Mouse (Mus musculus) limb, embryonic 12.5 days (tissue): ENCODE measurements around the gene Invs. TPM values are rescaled to one million over a fixed set of nuclear protein-coding genes. Genes with fewer than 3 reads are reported as not detected.
A peak's percentile ranks its signal among the peaks of the same experiment; 100 is the strongest.

Experiments
- ATAC-seq: fragments of 200-750 bp; cut with Nextera tagmentation; 2 replicates; pipeline ENCODE4 v1.8.0; 2017; ENCODE audit warnings: low read depth, moderate TSS enrichment; ENCODE audit not compliant: insufficient number of reproducible peaks, insufficient read depth, low FRiP score, low TSS enrichment
- H3K27ac ChIP-seq: fragments of 300-500 bp; sonication (generic); 2 replicates; pipeline ENCODE4 v1.5.1; 2016; ENCODE audit warnings: mild to moderate bottlenecking, moderate library complexity
- H3K27me3 ChIP-seq: fragments of 300-500 bp; sonication (generic); 2 replicates; pipeline ENCODE4 v1.6.1; 2016; ENCODE audit warnings: mild to moderate bottlenecking, moderate library complexity
- H3K36me3 ChIP-seq: fragments of 300-500 bp; sonication (generic); 2 replicates; pipeline ENCODE4 v1.6.1; 2016; ENCODE audit warnings: mild to moderate bottlenecking, moderate library complexity
- H3K4me1 ChIP-seq: fragments of 300-500 bp; sonication (generic); replicated peaks from 2 replicates; pipeline ENCODE4 v1.6.1; 2016
- H3K4me2 ChIP-seq: fragments of 300-500 bp; sonication (generic); 2 replicates; pipeline ENCODE4 v1.6.1; 2016; ENCODE audit warnings: mild to moderate bottlenecking, moderate library complexity
- H3K4me3 ChIP-seq: fragments of 300-500 bp; sonication (generic); replicated peaks from 2 replicates; pipeline ENCODE4 v1.5.1; 2016; ENCODE audit warnings: mild to moderate bottlenecking
- H3K9ac ChIP-seq: fragments of 300-500 bp; sonication (generic); replicated peaks from 2 replicates; pipeline ENCODE4 v1.6.1; 2016; ENCODE audit warnings: mild to moderate bottlenecking, moderate library complexity
- H3K9me3 ChIP-seq: fragments of 300-500 bp; sonication (generic); 2 replicates; pipeline ENCODE4 v1.6.1; 2016; ENCODE audit warnings: mild to moderate bottlenecking, moderate library complexity
- WGBS: fragments of 180-500 bp; shearing (Covaris S2); methylation state at CpG from one replicate; pipeline ENCODE4 v1.1.7; 2016; 5-methylcytosine and 5-hydroxymethylcytosine counted together
- polyA plus RNA-seq: library from polyadenylated mRNA; unstranded; fragments of >200 nt; fragmentation: Nextera tagmentation; extraction: Ambion mirVana; gene quantifications from 2 replicates; pipeline ENCODE4 v1.2.1, GENCODE M21; 2016

Invs gene
- 12.0 and 12.6 TPM in 2 replicates for polyA plus RNA-seq

GRCm38 (mm10) chr4:48279498-48280134, at the start of gene Invs, which contains the start of gene Erp44:
Invs (plus strand) TSS chr4:48279760.
Erp44 (minus strand) TSS chr4:48279558.
- Histone ChIP-seq H3K27ac (peak within 1 kb of the TSS; percentile 84), H3K4me1 (peaks cover 11% of the 10 kb centered on the region), H3K9ac (peak within 1 kb of the TSS; percentile 87), H3K4me3 (peak within 1 kb of the TSS; percentile 89), H3K27me3 (no peaks in the 10 kb centered on the region), H3K4me2 (peak within 1 kb of the TSS; percentile 84), H3K9me3 (no peaks in the 10 kb centered on the region), H3K36me3 (no peaks in the 10 kb centered on the region)
- WGBS, result under 1% methylated on average over 41 of the region's 41 CpGs
- peak; percentile 100 for ATAC-seq

DNA sequence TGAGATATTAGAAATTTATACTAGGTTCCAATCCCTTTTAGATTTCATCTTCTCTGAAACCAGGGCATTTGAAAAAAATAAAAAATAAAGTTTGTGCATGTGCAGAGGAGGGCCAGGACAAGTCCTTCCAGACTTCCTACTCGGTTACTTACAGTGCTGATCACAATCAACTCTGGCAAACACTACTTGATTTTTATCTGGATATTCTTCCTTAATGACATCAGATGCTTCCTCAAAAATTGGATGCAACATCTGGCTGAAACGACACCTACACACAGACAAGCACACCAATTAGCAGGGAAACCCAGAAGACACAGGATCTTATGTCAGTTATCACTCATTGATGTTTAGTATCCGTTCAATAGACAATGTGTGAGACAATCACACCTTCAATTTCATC, 42.8 kb upstream of the Invs start:
- 89% methylated on average over 3 of the region's 3 CpGs for WGBS
- Histone ChIP-seq H3K9ac (no peak overlapping the region), H3K4me1 (no peaks in the 10 kb centered on the region), H3K36me3 (peaks cover 14% of the 10 kb centered on the region; the same call in 1 of the 2 replicates), H3K4me2 (no peak overlapping the region), H3K27ac (no peak overlapping the region), H3K4me3 (no peak overlapping the region), H3K9me3 (no peaks in the 10 kb centered on the region), H3K27me3 (no peaks in the 10 kb centered on the region)
- ATAC-seq, result no peak

DNA sequence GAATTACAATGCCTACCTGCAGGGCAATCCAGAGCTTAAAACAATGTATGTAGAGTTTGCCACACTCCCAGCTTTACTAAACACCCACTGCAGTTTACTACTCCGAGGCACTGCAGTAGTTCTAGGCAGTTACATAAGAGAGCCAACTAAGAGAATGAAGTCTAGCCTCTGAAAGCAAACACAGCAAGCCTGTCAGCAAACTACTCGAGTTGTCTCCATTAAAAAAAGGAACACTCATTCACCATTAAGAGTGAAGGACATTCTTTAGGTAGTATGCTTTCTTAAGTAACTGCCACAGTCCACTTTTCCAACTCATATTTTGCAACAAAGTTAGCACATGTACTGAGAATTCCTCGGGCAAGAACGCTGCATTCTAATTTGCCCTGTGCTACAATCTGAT, 40.5 kb upstream of the Invs start:
- ATAC-seq, result no peak
- WGBS, result 93% methylated on average over 4 of the region's 4 CpGs
- Histone ChIP-seq H3K27me3 (no peaks in the 10 kb centered on the region), H3K4me2 (no peak overlapping the region), H3K9me3 (no peaks in the 10 kb centered on the region), H3K4me3 (no peak overlapping the region), H3K36me3 (peaks cover 14% of the 10 kb centered on the region; the same call in 1 of the 2 replicates), H3K27ac (no peak overlapping the region), H3K4me1 (no peaks in the 10 kb centered on the region), H3K9ac (no peak overlapping the region)

DNA sequence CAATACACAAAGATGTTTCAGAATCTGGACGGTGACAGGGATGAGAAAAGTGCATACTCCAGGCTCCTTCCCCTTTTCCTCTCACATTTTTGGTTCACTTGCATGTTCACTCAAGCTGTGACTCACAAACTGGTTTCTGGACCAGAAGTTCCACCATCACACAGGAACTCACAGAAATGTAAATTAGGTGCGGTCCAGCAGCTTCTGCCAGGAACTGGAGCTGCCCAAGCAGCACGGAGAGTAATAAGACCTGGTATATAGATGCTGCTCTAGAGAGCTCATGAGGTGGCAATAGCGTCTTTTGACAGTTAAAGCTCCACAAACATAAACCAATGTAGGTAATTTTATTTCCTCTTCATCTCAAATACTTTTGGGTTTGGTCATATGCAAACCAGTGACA, 37.1 kb upstream of the Invs start:
- H3K4me3 ChIP-seq, result no peak overlapping the region
- H3K27ac ChIP-seq, result no peak overlapping the region
- no peaks in the 10 kb centered on the region for H3K27me3 ChIP-seq
- no peaks in the 10 kb centered on the region for H3K4me1 ChIP-seq
- no peaks in the 10 kb centered on the region for H3K9me3 ChIP-seq
- 0 out of 2 replicates have a peak, but pooled peaks cover 5% of the 10 kb centered on the region for H3K36me3 ChIP-seq
- ATAC-seq, result no peak
- no peak overlapping the region for H3K9ac ChIP-seq
- no peak overlapping the region for H3K4me2 ChIP-seq
- 92% methylated on average over 4 of the region's 4 CpGs for WGBS

DNA sequence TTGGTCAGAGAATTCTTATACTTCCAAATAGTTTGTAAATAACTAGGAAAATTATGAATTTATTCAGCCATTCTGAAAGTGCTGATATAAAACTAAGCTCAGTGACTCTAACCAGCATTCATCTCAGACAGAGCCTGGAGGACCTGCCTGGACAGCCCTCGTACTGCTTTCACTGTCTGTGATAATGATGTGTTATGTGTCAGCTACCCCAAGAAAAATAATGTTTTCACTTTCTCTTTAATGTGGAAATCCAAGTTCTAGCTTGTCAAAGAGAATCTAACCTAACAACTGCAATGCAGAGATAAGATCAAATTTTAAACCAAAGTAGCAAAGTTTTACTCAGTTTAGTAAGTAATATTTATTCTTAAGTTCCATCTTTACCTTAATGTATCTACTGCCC, 35.8 kb upstream of the Invs start:
- no peaks in the 10 kb centered on the region for H3K27me3 ChIP-seq
- no peaks in the 10 kb centered on the region for H3K9me3 ChIP-seq
- H3K9ac ChIP-seq, result no peak overlapping the region
- 74% methylated on average over 1 of the region's 1 CpGs for WGBS
- H3K36me3 ChIP-seq, result no peaks in the 10 kb centered on the region
- H3K4me2 ChIP-seq, result no peak overlapping the region
- H3K4me3 ChIP-seq, result no peak overlapping the region
- H3K4me1 ChIP-seq, result no peaks in the 10 kb centered on the region
- H3K27ac ChIP-seq, result no peak overlapping the region
- no peak for ATAC-seq

- no peak for ATAC-seq
- WGBS, result 87% methylated on average over 2 of the region's 2 CpGs
- Histone ChIP-seq H3K27ac (no peak overlapping the region), H3K9me3 (no peaks in the 10 kb centered on the region), H3K9ac (no peak overlapping the region), H3K36me3 (no peaks in the 10 kb centered on the region), H3K4me3 (no peak overlapping the region), H3K4me2 (no peak overlapping the region), H3K4me1 (no peaks in the 10 kb centered on the region), H3K27me3 (no peaks in the 10 kb centered on the region)
Measured at GRCm38 (mm10) chr4:48244280-48244679, 35.3 kb upstream of the Invs start.

DNA sequence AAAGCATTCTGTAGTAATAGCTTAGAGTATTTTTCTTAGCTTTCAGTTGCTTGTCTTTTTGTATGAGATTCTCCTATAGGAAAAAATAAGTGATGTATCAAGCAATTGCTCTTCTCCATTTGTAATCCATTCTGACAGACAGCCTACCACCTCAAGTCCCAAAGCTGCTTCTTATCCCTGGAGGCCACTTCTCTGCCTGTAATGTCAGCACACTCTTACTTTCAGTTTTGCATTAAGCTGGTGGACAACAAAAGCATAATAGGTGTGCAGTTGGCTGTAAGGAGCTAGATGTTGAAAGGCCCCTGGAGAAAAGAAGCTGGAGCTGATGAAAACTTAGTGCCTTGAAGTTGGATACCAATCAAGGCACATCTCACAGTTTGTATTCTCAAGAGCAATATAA, 26.3 kb upstream of the Invs start:
- H3K4me3 ChIP-seq, result no peak overlapping the region
- no peak overlapping the region for H3K9ac ChIP-seq
- H3K36me3 ChIP-seq, result no peaks in the 10 kb centered on the region
- H3K27ac ChIP-seq, result no peak overlapping the region
- H3K4me1 ChIP-seq, result peaks cover 5% of the 10 kb centered on the region
- H3K4me2 ChIP-seq, result no peak overlapping the region
- H3K27me3 ChIP-seq, result no peaks in the 10 kb centered on the region
- ATAC-seq, result no peak
- H3K9me3 ChIP-seq, result peaks cover 2% of the 10 kb centered on the region; the same call in 1 of the 2 replicates

DNA sequence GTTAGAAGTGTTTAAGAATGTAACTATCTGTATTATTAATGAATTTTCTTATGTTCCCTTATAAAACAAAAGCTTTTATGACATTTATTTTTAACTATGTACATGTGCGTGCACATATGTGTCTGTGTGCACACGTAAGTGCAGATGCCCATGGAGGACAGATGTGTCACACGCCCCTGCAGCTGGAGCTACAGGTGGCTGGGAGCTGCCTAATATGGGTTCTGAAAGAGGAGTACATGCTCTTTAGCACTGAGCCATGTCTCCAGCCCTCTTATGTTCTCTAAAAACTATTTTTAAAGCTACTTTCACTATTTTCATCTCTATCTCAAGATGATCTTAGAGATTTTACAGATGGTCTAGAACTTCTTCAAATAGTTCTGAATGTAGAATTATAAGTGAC, 21.5 kb upstream of the Invs start:
- Histone ChIP-seq H3K4me3 (no peak overlapping the region), H3K27me3 (no peaks in the 10 kb centered on the region), H3K4me2 (no peak overlapping the region), H3K4me1 (peaks cover 5% of the 10 kb centered on the region), H3K36me3 (no peaks in the 10 kb centered on the region), H3K27ac (no peak overlapping the region), H3K9me3 (no peaks in the 10 kb centered on the region), H3K9ac (no peak overlapping the region)
- 90% methylated on average over 3 of the region's 3 CpGs for WGBS
- ATAC-seq, result no peak

DNA sequence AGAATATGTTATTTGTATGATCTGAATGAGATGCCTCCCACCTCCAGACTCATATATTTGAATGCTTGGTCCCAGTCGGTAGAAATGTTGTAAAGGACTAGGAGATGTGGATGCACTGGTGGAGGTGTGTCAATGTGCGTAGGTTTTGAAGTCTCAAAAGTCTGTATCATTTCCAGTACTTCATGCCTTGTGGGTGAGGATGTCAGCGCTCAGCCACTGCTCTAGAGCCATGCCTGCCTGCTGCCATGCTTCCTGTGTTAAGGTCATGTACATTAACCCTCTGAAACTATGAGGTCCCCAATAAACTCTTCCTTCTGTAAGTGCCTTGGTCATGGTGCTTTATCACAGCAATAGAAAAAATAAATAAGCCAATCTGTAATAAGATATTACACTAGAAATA, 11.9 kb upstream of the Invs start:
- no peak overlapping the region for H3K4me3 ChIP-seq
- H3K9ac ChIP-seq, result no peak overlapping the region
- H3K4me2 ChIP-seq, result no peak overlapping the region
- no peaks in the 10 kb centered on the region for H3K27me3 ChIP-seq
- no peak overlapping the region for H3K27ac ChIP-seq
- H3K4me1 ChIP-seq, result no peaks in the 10 kb centered on the region
- WGBS, result 86% methylated on average over 3 of the region's 3 CpGs
- H3K36me3 ChIP-seq, result no peaks in the 10 kb centered on the region
- no peaks in the 10 kb centered on the region for H3K9me3 ChIP-seq
- ATAC-seq, result no peak

- Histone ChIP-seq H3K27ac (no peak overlapping the region), H3K4me1 (no peaks in the 10 kb centered on the region), H3K27me3 (no peaks in the 10 kb centered on the region), H3K4me3 (no peak overlapping the region), H3K36me3 (no peaks in the 10 kb centered on the region), H3K4me2 (no peak overlapping the region), H3K9ac (no peak overlapping the region), H3K9me3 (no peaks in the 10 kb centered on the region)
- WGBS, result 82% methylated on average over 1 of the region's 1 CpGs
- no peak for ATAC-seq
Measured at GRCm38 (mm10) chr4:48268127-48268526, 11.4 kb upstream of the Invs start.

DNA sequence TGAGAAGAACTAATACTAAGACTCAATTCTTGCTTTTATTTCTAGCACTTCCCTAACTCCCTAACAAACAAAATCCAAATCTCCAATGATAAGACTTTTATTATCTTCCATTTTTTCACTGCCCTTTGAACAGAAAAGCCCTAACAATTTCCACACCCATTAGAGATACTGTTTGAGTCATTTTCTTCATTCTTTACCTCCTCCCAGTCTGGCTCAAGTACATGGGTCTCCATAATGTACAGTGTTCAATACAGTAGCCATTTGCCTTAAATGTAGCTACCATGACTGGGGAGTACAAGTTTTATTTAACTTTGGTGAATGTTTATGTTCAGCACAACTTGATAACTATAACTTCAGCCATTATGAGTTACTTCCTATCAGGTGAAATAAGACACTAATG, 9.0 kb upstream of the Invs start:
- no peak overlapping the region for H3K27ac ChIP-seq
- H3K9me3 ChIP-seq, result no peaks in the 10 kb centered on the region
- no peak for ATAC-seq
- no peak overlapping the region for H3K4me2 ChIP-seq
- H3K4me1 ChIP-seq, result no peaks in the 10 kb centered on the region
- H3K27me3 ChIP-seq, result no peaks in the 10 kb centered on the region
- no peak overlapping the region for H3K4me3 ChIP-seq
- no peaks in the 10 kb centered on the region for H3K36me3 ChIP-seq
- H3K9ac ChIP-seq, result no peak overlapping the region

DNA sequence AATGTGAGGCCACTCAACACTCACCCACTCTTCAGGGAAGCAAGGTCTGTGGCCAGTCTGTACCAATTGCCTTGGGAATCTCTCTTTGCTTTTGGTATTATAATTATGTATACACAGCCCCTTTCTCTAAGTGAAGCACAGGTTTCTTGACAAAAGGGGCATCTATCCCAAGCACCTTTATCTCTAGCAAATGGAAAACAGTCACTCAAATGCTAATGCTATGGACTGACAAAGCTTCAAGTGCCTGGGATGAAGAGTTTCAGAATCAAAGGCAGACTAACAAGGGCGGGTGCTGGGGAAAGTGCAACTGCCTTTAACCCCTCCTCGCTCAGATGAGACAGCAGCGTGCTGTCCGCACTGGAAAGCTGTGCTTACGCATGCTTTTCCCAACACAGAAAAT, 7.7 kb upstream of the Invs start:
- H3K4me2 ChIP-seq, result no peak overlapping the region
- no peaks in the 10 kb centered on the region for H3K27me3 ChIP-seq
- H3K36me3 ChIP-seq, result no peaks in the 10 kb centered on the region
- H3K9me3 ChIP-seq, result no peaks in the 10 kb centered on the region
- no peaks in the 10 kb centered on the region for H3K4me1 ChIP-seq
- 60% methylated on average over 5 of the region's 5 CpGs for WGBS
- no peak overlapping the region for H3K27ac ChIP-seq
- H3K9ac ChIP-seq, result no peak overlapping the region
- no peak overlapping the region for H3K4me3 ChIP-seq
- no peak for ATAC-seq
